Mouse (Mus musculus) ovary, postnatal 36 days (tissue): ENCODE results near the gene Gm21671.
"Not testable (repeated sequence)": the region's sequence is repeated elsewhere in the genome, so short reads cannot be mapped to it uniquely, and the experiment has no call there.

Experiments used
- DNase-seq: peaks from one replicate; pipeline ENCODE4 v3.0.0; 2022; ENCODE audit warnings: low spot score, mixed read lengths

The Gm21671 gene

DNA sequence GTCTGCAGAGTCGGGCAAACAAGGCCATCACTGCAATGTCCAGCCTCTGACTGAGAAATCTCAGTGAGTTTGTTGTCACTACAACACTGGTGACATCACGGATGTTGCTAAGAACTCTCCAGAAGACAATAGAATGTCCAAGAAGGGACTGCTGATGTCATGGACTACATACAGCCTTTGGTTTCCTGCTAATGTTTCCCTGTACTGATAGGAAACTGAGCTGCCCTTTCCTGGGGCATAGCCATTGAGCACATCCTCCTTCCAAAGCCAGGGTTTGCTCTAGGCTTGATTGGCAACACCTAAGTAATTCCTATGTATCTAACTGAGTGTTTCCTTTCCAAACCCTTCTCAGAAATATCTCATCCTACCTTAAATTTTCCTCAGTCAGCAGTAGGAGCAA is at the start of gene Gm21671:
Gm21671 (minus strand) TSS at position 101 of the 400 bp plus-strand sequence.
- DNase-seq: not testable (repeated sequence)

GRCm38 (mm10) chr5:25988550-25988949 is 34.3 kb upstream of the Gm21671 start, which contains the start of gene Gm21698:
Gene Gm21698 (minus strand): TSS chr5:25988650.
- DNase-seq: not testable (repeated sequence)

DNA sequence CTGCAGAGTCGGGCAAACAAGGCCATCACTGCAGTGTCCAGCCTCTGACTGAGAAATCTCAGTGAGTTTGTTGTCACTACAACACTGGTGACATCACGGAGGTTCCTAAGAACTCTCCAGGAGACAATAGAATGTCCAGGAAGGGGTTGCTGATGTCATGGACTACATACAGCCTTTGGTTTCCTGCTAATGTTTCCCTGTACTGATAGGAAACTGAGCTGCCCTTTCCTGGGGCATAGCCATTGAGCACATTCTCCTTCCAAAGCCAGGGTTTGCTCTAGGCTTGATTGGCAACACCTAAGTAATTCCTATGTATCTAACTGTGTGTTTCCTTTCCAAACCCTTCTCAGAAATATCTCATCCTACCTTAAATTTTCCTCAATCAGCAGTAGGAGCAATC is 18.3 kb upstream of the Gm21671 start, which contains the start of gene Gm21680:
Gm21680 (minus strand) TSS at position 101 of the 400 bp plus-strand sequence.
- not testable (repeated sequence) for DNase-seq

DNA sequence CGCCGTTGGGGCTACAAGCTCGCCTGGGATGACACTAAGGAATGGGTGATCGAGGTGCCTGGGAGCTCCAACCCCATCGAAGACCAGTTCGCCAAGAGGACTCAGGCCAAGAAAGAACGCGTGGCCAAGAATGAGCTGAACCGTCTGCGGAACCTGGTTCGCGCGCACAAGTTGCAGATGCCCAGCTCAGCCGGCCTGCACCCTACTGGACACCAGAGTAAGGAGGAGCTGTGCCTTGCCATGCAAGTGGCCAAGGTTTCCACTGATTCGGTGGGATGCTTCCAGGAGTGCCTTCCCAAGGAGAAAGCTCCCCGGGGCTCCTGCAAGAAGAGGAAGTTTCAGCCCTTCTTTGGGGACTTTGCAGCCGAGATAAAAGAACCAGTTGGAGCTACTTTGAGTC is 2.8 kb upstream of the Gm21671 start:
- not testable (repeated sequence) for DNase-seq

GRCm38 (mm10) chr5:25956611-25957010 is 2.4 kb upstream of the Gm21671 start:
- DNase-seq: peak; percentile 23

GRCm38 (mm10) chr5:25945391-25945790 is 8.8 kb downstream of the Gm21671 start:
- not testable (repeated sequence) for DNase-seq

- not testable (repeated sequence) for DNase-seq
Measured at GRCm38 (mm10) chr5:25942281-25942680, 11.9 kb downstream of the Gm21671 start, which contains the start of gene Gm21663. Gene Gm21663 (minus strand): TSS chr5:25942381.
